Mouse (Mus musculus): ENCODE measurements around the gene F2rl1.

GRCm38 (mm10) chr13:95546251-95546650 is 21.2 kb upstream of the F2rl1 start:
- no peak for TF ChIP-seq CTCF (IDR thresholded peaks at IDR 0.05; ENCODE audit: extremely low read depth, insufficient read depth, low read length)
- TF ChIP-seq POLR2A (IDR thresholded peaks at IDR 0.05; ENCODE audit: extremely low read depth, insufficient read depth, low read length): no peak
